Mouse (Mus musculus): ENCODE results near the gene Hnf4a.
"Not testable (repeated sequence)": the region's sequence is repeated elsewhere in the genome, so short reads cannot be mapped to it uniquely, and the experiment has no call there.

Gene Hnf4a

DNA sequence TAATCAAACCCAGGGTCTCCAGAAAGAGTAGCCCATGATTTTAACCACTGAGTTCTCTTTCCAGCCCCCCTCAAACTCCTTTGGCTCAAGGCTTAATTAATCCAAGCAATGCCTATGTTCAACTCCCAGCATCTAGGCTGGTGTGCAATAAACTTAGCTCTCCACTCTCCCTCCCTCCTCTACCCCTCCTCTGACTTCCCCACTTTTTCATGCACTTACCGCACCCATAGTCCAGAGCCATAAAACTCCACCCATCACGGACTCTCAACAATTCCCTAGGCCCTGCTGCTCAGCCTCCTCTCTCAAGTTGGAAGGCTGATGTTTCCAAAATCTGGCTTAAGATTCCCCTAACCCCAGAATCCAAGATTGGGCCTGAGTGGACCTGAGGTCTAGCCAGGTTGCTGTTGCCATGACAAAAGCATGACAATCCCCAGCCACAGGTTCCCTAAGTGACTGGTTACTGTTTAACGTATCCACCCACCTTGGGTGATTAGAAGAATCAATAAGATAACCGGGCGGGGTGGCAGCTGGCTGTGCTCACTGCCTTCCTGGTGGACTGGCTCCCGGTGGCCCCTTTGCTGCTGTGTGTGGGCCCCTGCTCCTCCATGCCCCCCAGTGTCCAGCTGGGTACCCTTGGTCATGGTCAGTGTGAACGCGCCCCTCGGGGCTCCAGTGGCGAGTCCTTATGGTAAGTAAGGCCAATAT lies at the start of gene Hnf4a:
Gene Hnf4a, plus strand, starts transcription at position 509 of the 705 bp plus-strand sequence.
- H3K36me3 ChIP-seq (ENCODE audit: insufficient read depth, low read length) = no peaks in the 10 kb centered on the region
- no peaks in the 10 kb centered on the region for H3K9me3 ChIP-seq (ENCODE audit: low read length)
- H3K27me3 ChIP-seq (ENCODE audit: insufficient read depth, low read length) = no peaks in the 10 kb centered on the region
- TF ChIP-seq CTCF (conservative IDR thresholded peaks at IDR 0.05; ENCODE audit: low read length) (no peak), NANOG (IDR thresholded peaks at IDR 0.05; ENCODE audit: borderline replicate concordance, low read length) (no peak), POU5F1 (IDR thresholded peaks at IDR 0.05; ENCODE audit: borderline replicate concordance, low read length) (no peak)
- H3K4me3 ChIP-seq (replicated peaks; ENCODE audit: low read length) = no peak within 1 kb of the TSS
- peaks cover 43% of the 10 kb centered on the region for H3K4me1 ChIP-seq (replicated peaks; ENCODE audit: low read depth, low read length)

DNA sequence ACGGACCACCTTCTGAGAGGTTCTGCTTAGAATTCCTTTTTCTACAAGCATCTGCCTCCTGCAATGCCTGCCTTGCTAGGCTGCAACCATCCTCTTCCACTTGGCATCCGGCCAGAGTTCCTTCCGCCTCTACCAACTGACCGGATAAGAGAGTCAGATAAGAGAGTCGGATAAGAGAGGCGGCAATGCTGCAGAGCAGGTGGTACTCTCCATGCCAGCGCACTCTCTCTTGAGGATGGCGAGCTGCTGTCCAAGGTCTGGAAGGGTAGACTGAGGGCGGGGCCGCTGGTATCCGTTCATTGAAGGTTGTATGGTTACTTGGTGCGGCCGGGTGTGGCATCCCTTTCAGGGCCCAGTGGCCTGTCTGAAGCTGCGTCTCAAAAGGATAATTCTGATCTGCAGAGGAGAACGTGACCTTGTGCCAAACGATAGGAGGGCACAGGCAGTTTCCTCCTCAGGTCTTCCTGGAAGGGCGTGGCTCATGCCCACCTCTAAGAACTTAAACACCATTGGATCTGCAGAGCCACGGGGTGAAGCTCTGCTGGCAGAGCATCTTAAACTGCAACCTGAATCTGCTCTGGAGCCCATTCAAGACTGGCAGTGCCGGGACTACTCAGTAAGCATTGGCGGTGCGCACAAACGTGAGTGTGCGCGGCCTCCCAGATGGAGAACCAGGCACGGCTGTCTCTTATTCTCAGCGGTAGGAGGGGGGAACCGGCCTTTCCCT lies 47.9 kb upstream of the Hnf4a start:
- Histone ChIP-seq H3K9me3 (ENCODE audit: low read length) (peaks cover 21% of the 10 kb centered on the region), H3K36me3 (ENCODE audit: insufficient read depth, low read length) (peaks cover 15% of the 10 kb centered on the region; the same call in 1 of the 2 replicates), H3K27me3 (ENCODE audit: insufficient read depth, low read length) (no peaks in the 10 kb centered on the region), H3K4me1 (replicated peaks; ENCODE audit: low read depth, low read length) (peaks cover 71% of the 10 kb centered on the region), H3K4me3 (replicated peaks; ENCODE audit: low read length) (peak overlapping the region; percentile 71)
- TF ChIP-seq NANOG (IDR thresholded peaks at IDR 0.05; ENCODE audit: borderline replicate concordance, low read length) (no peak), POU5F1 (IDR thresholded peaks at IDR 0.05; ENCODE audit: borderline replicate concordance, low read length) (no peak), CTCF (conservative IDR thresholded peaks at IDR 0.05; ENCODE audit: low read length) (no peak)

DNA sequence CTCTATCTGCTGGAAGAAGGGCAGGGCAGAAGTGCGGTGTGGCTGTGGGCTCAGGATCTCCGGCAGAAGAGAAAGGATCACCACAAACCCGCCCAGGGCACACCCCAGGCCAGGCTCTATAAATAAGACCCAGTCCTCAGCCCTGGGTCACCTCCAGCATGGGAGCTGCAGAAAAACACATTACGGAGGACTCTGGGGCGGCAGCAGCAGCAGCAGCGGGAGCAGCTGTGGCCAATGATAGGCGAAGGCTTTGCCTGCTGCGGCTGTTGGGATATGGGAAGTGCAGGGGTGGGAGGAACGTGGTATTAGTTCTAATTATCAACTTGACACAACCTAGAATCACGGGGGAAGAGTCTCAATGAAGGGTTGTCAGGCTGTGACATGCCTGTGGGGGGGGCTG lies 47.2 kb upstream of the Hnf4a start:
- peak overlapping the region; percentile 71 for H3K4me3 ChIP-seq (replicated peaks; ENCODE audit: low read length)
- no peaks in the 10 kb centered on the region for H3K27me3 ChIP-seq (ENCODE audit: insufficient read depth, low read length)
- H3K4me1 ChIP-seq (replicated peaks; ENCODE audit: low read depth, low read length) = peaks cover 71% of the 10 kb centered on the region
- TF ChIP-seq POU5F1 (IDR thresholded peaks at IDR 0.05; ENCODE audit: borderline replicate concordance, low read length) (no peak), NANOG (IDR thresholded peaks at IDR 0.05; ENCODE audit: borderline replicate concordance, low read length) (no peak), CTCF (conservative IDR thresholded peaks at IDR 0.05; ENCODE audit: low read length) (no peak)
- peaks cover 15% of the 10 kb centered on the region; the same call in 1 of the 2 replicates for H3K36me3 ChIP-seq (ENCODE audit: insufficient read depth, low read length)
- peaks cover 21% of the 10 kb centered on the region for H3K9me3 ChIP-seq (ENCODE audit: low read length)

DNA sequence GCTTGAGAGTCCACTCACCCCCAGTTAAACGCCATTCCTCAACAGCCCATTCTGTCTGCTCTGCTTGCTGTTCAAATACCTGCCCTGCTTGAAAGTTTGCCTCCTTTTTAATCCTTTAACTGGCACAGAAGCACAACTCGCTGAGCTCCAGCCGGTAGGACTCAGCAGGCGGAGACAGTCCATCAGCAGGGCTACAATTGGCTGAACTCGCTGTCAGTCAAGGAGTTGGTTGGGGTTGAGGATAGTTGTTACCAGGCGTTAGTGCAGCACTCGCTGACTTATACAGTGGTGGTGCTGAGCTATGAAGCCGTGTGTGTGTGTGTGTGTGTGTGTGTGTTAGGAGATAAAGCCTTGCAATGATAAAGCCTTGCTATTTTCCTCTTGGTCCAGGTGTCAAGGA lies 46.0 kb upstream of the Hnf4a start:
- Histone ChIP-seq H3K4me1 (replicated peaks; ENCODE audit: low read depth, low read length) (peaks cover 71% of the 10 kb centered on the region), H3K27me3 (ENCODE audit: insufficient read depth, low read length) (no peaks in the 10 kb centered on the region)

DNA sequence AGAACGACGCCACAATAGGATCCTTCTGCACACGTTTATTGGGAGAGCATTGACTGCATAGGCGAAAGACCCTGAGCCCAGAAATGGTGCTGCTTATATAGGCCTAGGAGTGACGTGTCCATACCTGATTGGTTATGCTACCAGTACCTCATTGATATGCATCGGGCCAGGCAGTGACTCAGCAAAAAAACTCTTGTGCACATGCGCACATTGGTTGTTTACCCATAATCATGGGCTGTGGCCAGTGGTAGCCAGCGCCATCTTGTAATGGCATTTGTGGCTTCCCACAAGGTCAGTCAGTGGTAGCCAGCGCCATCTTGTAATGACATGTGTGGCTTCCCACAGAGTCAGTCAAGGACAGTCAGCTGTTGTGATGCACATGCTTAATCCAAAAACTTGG lies 45.3 kb upstream of the Hnf4a start:
- not testable (repeated sequence) for H3K4me3 ChIP-seq (replicated peaks; ENCODE audit: low read length); H3K27me3 ChIP-seq (ENCODE audit: insufficient read depth, low read length)
- Histone ChIP-seq H3K36me3 (ENCODE audit: insufficient read depth, low read length) (peaks cover 27% of the 10 kb centered on the region), H3K4me1 (replicated peaks; ENCODE audit: low read depth, low read length) (peaks cover 76% of the 10 kb centered on the region), H3K9me3 (ENCODE audit: low read length) (peaks cover 21% of the 10 kb centered on the region)

More for the DNA sequence above, 46.0 kb upstream of the Hnf4a start:
- TF ChIP-seq NANOG (IDR thresholded peaks at IDR 0.05; ENCODE audit: borderline replicate concordance, low read length) = no peak
- no peak for TF ChIP-seq POU5F1 (IDR thresholded peaks at IDR 0.05; ENCODE audit: borderline replicate concordance, low read length)
- no peak for TF ChIP-seq CTCF (conservative IDR thresholded peaks at IDR 0.05; ENCODE audit: low read length)
- peaks cover 22% of the 10 kb centered on the region for H3K36me3 ChIP-seq (ENCODE audit: insufficient read depth, low read length)
- H3K9me3 ChIP-seq (ENCODE audit: low read length) = peaks cover 21% of the 10 kb centered on the region
- H3K4me3 ChIP-seq (replicated peaks; ENCODE audit: low read length) = no peak overlapping the region

DNA sequence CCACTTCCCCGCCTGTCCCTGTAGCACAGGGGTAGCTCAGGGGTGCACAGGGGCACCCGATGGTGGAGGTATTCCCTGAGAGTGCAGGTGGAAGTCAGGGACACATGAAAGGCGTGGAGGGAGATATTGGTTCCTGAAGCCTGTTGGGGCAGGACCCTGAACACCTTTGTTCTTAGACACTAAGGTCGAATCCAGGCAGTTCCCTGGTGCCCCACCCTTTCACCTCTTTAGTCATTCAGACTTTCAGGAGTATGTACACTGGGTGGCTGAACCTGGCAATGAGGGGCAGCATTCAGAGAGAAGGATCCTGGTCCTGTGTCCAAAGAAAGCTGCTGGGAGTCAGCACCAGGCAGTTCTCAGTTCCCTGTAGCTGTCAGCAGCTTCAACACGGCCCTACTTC lies 44.2 kb upstream of the Hnf4a start:
- Histone ChIP-seq H3K9me3 (ENCODE audit: low read length) (peaks cover 21% of the 10 kb centered on the region), H3K4me3 (replicated peaks; ENCODE audit: low read length) (peak overlapping the region; percentile 56), H3K4me1 (replicated peaks; ENCODE audit: low read depth, low read length) (peaks cover 87% of the 10 kb centered on the region), H3K27me3 (ENCODE audit: insufficient read depth, low read length) (no peaks in the 10 kb centered on the region), H3K36me3 (ENCODE audit: insufficient read depth, low read length) (peaks cover 35% of the 10 kb centered on the region)
- no peak for TF ChIP-seq NANOG (IDR thresholded peaks at IDR 0.05; ENCODE audit: borderline replicate concordance, low read length)

DNA sequence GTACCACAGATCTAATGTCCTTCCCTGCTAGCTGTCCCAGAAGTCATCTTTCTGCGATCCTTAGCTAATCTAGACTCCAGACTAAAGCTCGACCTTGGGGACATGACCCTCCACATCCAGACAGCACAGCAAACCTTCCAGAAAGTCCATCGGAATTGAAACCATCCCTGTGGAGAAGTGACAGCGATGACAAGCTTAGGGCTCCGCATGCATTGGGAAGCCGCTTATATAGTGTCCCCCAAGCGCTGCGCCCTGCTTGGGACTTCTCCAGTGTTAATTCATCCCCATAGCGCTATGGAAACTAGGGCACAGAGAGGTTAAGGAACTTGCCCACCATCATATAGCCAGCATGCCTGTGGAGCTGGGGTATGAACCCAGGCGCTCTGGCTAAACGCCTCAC lies 43.8 kb upstream of the Hnf4a start:
- H3K27me3 ChIP-seq (ENCODE audit: insufficient read depth, low read length) = no peaks in the 10 kb centered on the region
- peaks cover 21% of the 10 kb centered on the region for H3K9me3 ChIP-seq (ENCODE audit: low read length)
- peak overlapping the region; percentile 56 for H3K4me3 ChIP-seq (replicated peaks; ENCODE audit: low read length)
- peaks cover 88% of the 10 kb centered on the region for H3K4me1 ChIP-seq (replicated peaks; ENCODE audit: low read depth, low read length)
- TF ChIP-seq NANOG (IDR thresholded peaks at IDR 0.05; ENCODE audit: borderline replicate concordance, low read length) (no peak), CTCF (conservative IDR thresholded peaks at IDR 0.05; ENCODE audit: low read length) (no peak), POU5F1 (IDR thresholded peaks at IDR 0.05; ENCODE audit: borderline replicate concordance, low read length) (no peak)
- H3K36me3 ChIP-seq (ENCODE audit: insufficient read depth, low read length) = peaks cover 40% of the 10 kb centered on the region

DNA sequence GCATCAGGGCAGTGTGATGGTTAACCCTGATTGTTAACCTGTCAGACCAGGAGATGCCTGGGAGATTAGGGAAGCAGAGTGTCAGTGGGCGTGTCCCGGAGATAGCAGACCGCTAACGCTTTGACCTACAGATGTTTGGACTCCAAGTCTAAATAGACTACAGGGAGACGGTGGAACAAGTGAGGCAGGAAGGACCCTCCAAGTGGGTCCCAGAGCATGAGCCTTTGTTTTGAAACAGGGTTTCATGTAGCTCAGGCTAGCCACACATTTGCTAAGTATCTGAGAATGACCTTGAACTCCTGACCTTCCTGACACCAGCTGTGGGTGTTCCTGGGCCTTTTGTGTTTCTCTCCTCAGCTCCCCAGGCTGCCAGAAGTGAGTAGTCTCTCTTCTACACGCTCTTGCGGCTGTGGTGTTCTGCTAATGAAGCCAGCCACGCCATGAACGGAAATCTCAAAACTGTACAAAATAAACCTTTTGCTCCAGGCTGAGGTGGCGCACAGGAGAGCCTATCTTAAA lies 43.3 kb upstream of the Hnf4a start:
- peaks cover 45% of the 10 kb centered on the region for H3K36me3 ChIP-seq (ENCODE audit: insufficient read depth, low read length)
- H3K4me3 ChIP-seq (replicated peaks; ENCODE audit: low read length) = peak overlapping the region; percentile 56; the same call in 1 of the 2 replicates
- H3K27me3 ChIP-seq (ENCODE audit: insufficient read depth, low read length) = no peaks in the 10 kb centered on the region
- TF ChIP-seq CTCF (conservative IDR thresholded peaks at IDR 0.05; ENCODE audit: low read length) (no peak), NANOG (IDR thresholded peaks at IDR 0.05; ENCODE audit: borderline replicate concordance, low read length) (peak; percentile 70; the same call in 1 of the 2 replicates)
- H3K9me3 ChIP-seq (ENCODE audit: low read length) = peaks cover 21% of the 10 kb centered on the region
- peaks cover 88% of the 10 kb centered on the region for H3K4me1 ChIP-seq (replicated peaks; ENCODE audit: low read depth, low read length)
